Comparison of ENCODE assay signal across 9 mouse cellular contexts in the genomic region with DNA sequence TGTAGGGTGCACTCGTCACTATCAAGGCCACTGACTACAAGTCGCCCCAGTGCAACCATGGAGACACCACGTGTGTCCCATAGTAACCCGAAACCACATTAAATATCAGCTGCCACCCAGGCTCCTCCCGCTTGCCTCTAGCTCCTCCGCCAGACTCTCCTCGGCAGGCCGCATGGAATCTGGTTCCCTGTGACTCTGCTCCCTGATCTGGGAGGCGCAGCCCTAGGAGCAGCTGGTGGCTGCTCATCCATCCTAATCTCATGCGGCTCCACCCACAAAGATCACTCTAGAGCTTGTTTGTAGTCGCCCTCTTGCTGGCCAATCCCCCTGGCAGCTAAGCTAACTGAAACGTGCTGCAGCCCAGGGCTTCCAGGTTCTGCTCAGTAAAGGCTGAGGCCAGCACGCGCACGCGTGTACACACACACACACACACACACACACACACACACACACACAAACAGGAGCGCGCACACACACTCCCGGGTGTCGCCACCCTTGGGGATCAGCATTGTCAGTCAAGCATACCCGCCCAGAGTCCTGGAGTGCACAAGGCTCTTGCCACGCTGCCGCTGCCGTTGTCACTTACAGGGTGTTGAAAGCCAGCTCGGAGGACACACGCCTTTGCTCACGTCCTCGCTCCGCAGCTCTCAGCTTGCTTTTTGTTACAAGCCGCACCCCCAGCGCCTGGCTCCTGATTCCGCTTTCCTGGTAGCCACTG.
DNase-seq lines count a peak whose midpoint lies in the region; ATAC-seq and TF ChIP-seq lines count a peak whose summit lies in the region.
"Had no signal": no experiment of that assay in that cellular context is flagged by ENCODE, and none has a peak within 500 bp of the region (broad histone marks: within the 10 kb centered on the region; RNA-seq: fewer than 3 reads in every experiment).

No protein-coding gene starts in this region.

- H3K36me3 ChIP-seq in forebrain, embryonic 10.5 days (replicated peaks): no peaks in the 10 kb centered on the region
- no peaks in the 10 kb centered on the region for H3K36me3 ChIP-seq in hindbrain, embryonic 11.5 days (ENCODE audit: control insufficient read depth, insufficient read depth, low read length)
- no peaks in the 10 kb centered on the region for H3K36me3 ChIP-seq in midbrain, embryonic 11.5 days (ENCODE audit: control insufficient read depth, insufficient read depth, low read length)
- no peaks in the 10 kb centered on the region for H3K36me3 ChIP-seq in thymus, adult 2 months (ENCODE audit: control insufficient read depth, insufficient read depth, low read length)

- peak overlapping the region; percentile 51 for H3K4me3 ChIP-seq in forebrain, embryonic 10.5 days
- peak overlapping the region; percentile 39 for H3K4me3 ChIP-seq in hindbrain, embryonic 11.5 days (ENCODE audit: low read depth, low read length)
- H3K4me3 ChIP-seq in midbrain, embryonic 11.5 days (ENCODE audit: low read depth, low read length): peak overlapping the region; percentile 33
- H3K4me3 ChIP-seq in thymus, adult 2 months (ENCODE audit: control insufficient read depth, insufficient read depth, low read length): no peak overlapping the region

- peaks cover 10% of the 10 kb centered on the region for H3K27me3 ChIP-seq in forebrain, embryonic 10.5 days (ENCODE audit: poor library complexity, severe bottlenecking)
- H3K27me3 ChIP-seq in hindbrain, embryonic 11.5 days (ENCODE audit: control insufficient read depth, insufficient read depth, low read length): no peaks in the 10 kb centered on the region
- no peaks in the 10 kb centered on the region for H3K27me3 ChIP-seq in midbrain, embryonic 11.5 days (ENCODE audit: control insufficient read depth, insufficient read depth, low read length)
- no peaks in the 10 kb centered on the region for H3K27me3 ChIP-seq in thymus, adult 2 months (ENCODE audit: control insufficient read depth, insufficient read depth, low read length)
- H3K27me3 ChIP-seq: CH12.LX had no signal

- H3K4me2 ChIP-seq in hindbrain, embryonic 11.5 days (replicated peaks; ENCODE audit: low read depth, low read length): peak overlapping the region; percentile 65
- peak overlapping the region; percentile 63 for H3K4me2 ChIP-seq in midbrain, embryonic 11.5 days

- no peak for TF ChIP-seq POLR2A in thymus, adult 2 months (IDR thresholded peaks at IDR 0.05; ENCODE audit: control insufficient read depth, extremely low read depth, insufficient read depth, low read length, poor library complexity)

- H3K27ac ChIP-seq in forebrain, embryonic 10.5 days: peak overlapping the region; percentile 81
- H3K27ac ChIP-seq in hindbrain, embryonic 11.5 days (ENCODE audit: low read depth, low read length): peak overlapping the region; percentile 51
- peak overlapping the region; percentile 35; the same call in 1 of the 2 replicates for H3K27ac ChIP-seq in midbrain, embryonic 11.5 days (ENCODE audit: low read depth, low read length)
- no peak overlapping the region for H3K27ac ChIP-seq in thymus, adult 2 months (ENCODE audit: control insufficient read depth, insufficient read depth, low read length)

- H3K9me3 ChIP-seq in forebrain, embryonic 10.5 days: no peaks in the 10 kb centered on the region
- H3K9me3 ChIP-seq in hindbrain, embryonic 11.5 days (ENCODE audit: control insufficient read depth, low read length): no peaks in the 10 kb centered on the region
- no peaks in the 10 kb centered on the region for H3K9me3 ChIP-seq in midbrain, embryonic 11.5 days (ENCODE audit: control insufficient read depth, low read length)

- DNase-seq in lung, adult 18-20 months: peak; percentile 13 to 26
- DNase-seq in lung, postnatal 25 days (ENCODE audit: low spot score): no peak
- peak; percentile 52 for DNase-seq in forebrain, embryonic 10.5 days (ENCODE audit: extremely low spot score, low spot score)
- peak; percentile 74 for DNase-seq in hindbrain, embryonic 11.5 days (ENCODE audit: low spot score)
- peak; percentile 23 to 39 for DNase-seq in left cerebral cortex, adult 8-10 months (ENCODE audit: low spot score in 2 of 2)
- DNase-seq in midbrain, embryonic 11.5 days (ENCODE audit: low spot score, missing footprints): peak; percentile 93
- DNase-seq in skeletal muscle tissue, adult 2 months (ENCODE audit: low read depth, low spot score): peak; percentile 15
- no peak for DNase-seq in thymus, adult 2 months

- TF ChIP-seq CTCF in thymus, adult 2 months (IDR thresholded peaks at IDR 0.05; ENCODE audit: borderline replicate concordance, control insufficient read depth, extremely low read depth, insufficient read depth, low read length, poor library complexity): no peak

- under 1% methylated on average over 32 of the region's 32 CpGs for WGBS in forebrain, embryonic 10.5 days
- WGBS in hindbrain, embryonic 11.5 days: under 1% methylated on average over 28 of the region's 32 CpGs
- 0% methylated on average over 32 of the region's 32 CpGs for WGBS in midbrain, embryonic 11.5 days
- WGBS in thymus, adult 2 months: 8% methylated on average over 32 of the region's 32 CpGs

- ATAC-seq in hindbrain, embryonic 11.5 days (ENCODE audit: low FRiP score): peak; percentile 95
- peak; percentile 93 for ATAC-seq in midbrain, embryonic 11.5 days (ENCODE audit: low FRiP score)

- peaks cover 18% of the 10 kb centered on the region for H3K4me1 ChIP-seq in forebrain, embryonic 10.5 days
- no peaks in the 10 kb centered on the region for H3K4me1 ChIP-seq in hindbrain, embryonic 11.5 days (replicated peaks; ENCODE audit: control insufficient read depth, insufficient read depth, low read length)
- H3K4me1 ChIP-seq in midbrain, embryonic 11.5 days (ENCODE audit: control insufficient read depth, insufficient read depth, low read length): peaks cover 2% of the 10 kb centered on the region; the same call in 1 of the 2 replicates
- no peaks in the 10 kb centered on the region for H3K4me1 ChIP-seq in thymus, adult 2 months (replicated peaks; ENCODE audit: control insufficient read depth, insufficient read depth, low read length)

- peak overlapping the region; percentile 53 for H3K9ac ChIP-seq in hindbrain, embryonic 11.5 days (ENCODE audit: low read depth, low read length)
- peak overlapping the region; percentile 68 for H3K9ac ChIP-seq in midbrain, embryonic 11.5 days (ENCODE audit: low read length)

Comparison
In these comparisons a context has a peak if more than half of its experiments do, and no peak if none do; other contexts are left out.
1. DNase-seq: peak in lung, adult 18-20 months (2 of 2), forebrain, embryonic 10.5 days (single experiment), hindbrain, embryonic 11.5 days (single experiment), left cerebral cortex, adult 8-10 months (2 of 2), midbrain, embryonic 11.5 days (single experiment) and skeletal muscle tissue, adult 2 months (single experiment); none in lung, postnatal 25 days (single experiment) and thymus, adult 2 months (single experiment).